Mouse (Mus musculus) kidney, adult 2 months (tissue): ENCODE measurements around the gene Whrn. TPM values are rescaled to one million over a fixed set of nuclear protein-coding genes. Genes with fewer than 3 reads are reported as not detected.
A peak's percentile ranks its signal among the peaks of the same experiment; 100 is the strongest.

Experiments
- DNase-seq: peaks from one replicate; pipeline ENCODE4 v3.0.0; 2021
- H3K27ac ChIP-seq: fragments of 200-500 bp; 2 replicates; pipeline ENCODE4 v1.5.1; 2012; ENCODE audit warnings: low read depth, low read length, control low read depth, inconsistent platforms; ENCODE audit not compliant: insufficient read depth
- H3K27me3 ChIP-seq: fragments of 200-500 bp; replicated peaks from 2 replicates; pipeline ENCODE4 v1.6.1; 2012; ENCODE audit warnings: mild to moderate bottlenecking, moderate library complexity, low read length, inconsistent platforms; ENCODE audit not compliant: control insufficient read depth, insufficient read depth
- H3K36me3 ChIP-seq: fragments of 200-500 bp; 2 replicates; pipeline ENCODE4 v1.6.1; 2012; ENCODE audit warnings: mild to moderate bottlenecking, moderate library complexity, low read length, inconsistent platforms; ENCODE audit not compliant: control insufficient read depth, insufficient read depth
- H3K4me1 ChIP-seq: fragments of 200-500 bp; 2 replicates; pipeline ENCODE4 v1.6.1; 2011; ENCODE audit warnings: low read length; ENCODE audit not compliant: control insufficient read depth, insufficient read depth
- H3K4me3 ChIP-seq: fragments of 200-500 bp; 2 replicates; pipeline ENCODE4 v1.5.1; 2011; ENCODE audit warnings: mild to moderate bottlenecking, low read depth, low read length, control low read depth; ENCODE audit not compliant: insufficient read depth
- CTCF ChIP-seq: fragments of 200-500 bp; conservative IDR thresholded peaks from 2 replicates; pipeline ENCODE4 v1.5.1; 2011; ENCODE audit warnings: low read depth, mild to moderate bottlenecking, control low read depth, low read length, moderate library complexity, mixed read lengths; ENCODE audit not compliant: insufficient read depth, insufficient read length
- POLR2A ChIP-seq: fragments of 200-500 bp; IDR thresholded peaks from one replicate; pipeline ENCODE4 v1.6.1; 2011; ENCODE audit warnings: low read depth, low read length, control low read depth
- WGBS: fragments of 180-500 bp; shearing (Covaris S2); methylation state at CpG from one replicate; pipeline ENCODE4 v1.1.7; 2018; 5-methylcytosine and 5-hydroxymethylcytosine counted together
- polyA plus RNA-seq: library from polyadenylated mRNA; depleted of rRNA; stranded (reverse); fragments of >200 nt; gene quantifications from 2 replicates; pipeline ENCODE4 v1.2.3, GENCODE M21; 2012

The Whrn gene
- polyA plus RNA-seq, 1 experiment: 20.3 TPM

GRCm38 (mm10) chr4:63483741-63484140 is 12.1 kb downstream of the Whrn start:
- Histone ChIP-seq H3K27me3 (no peaks in the 10 kb centered on the region), H3K4me3 (no peak overlapping the region), H3K27ac (no peak overlapping the region), H3K4me1 (peaks cover 33% of the 10 kb centered on the region), H3K36me3 (no peaks in the 10 kb centered on the region)
- TF ChIP-seq CTCF (no peak), POLR2A (no peak)
- no peak for DNase-seq
- WGBS: 62% methylated on average over 7 of the region's 7 CpGs

GRCm38 (mm10) chr4:63480845-63481167 is 15.0 kb downstream of the Whrn start:
- Histone ChIP-seq H3K27ac (no peak overlapping the region; the same call in 1 of the 2 replicates), H3K4me1 (peaks cover 12% of the 10 kb centered on the region)

GRCm38 (mm10) chr4:63480098-63480844 is 15.5 kb downstream of the Whrn start:
- WGBS: 26% methylated on average over 11 of the region's 11 CpGs
- no peaks in the 10 kb centered on the region for H3K36me3 ChIP-seq
- DNase-seq: peak; percentile 75
- no peaks in the 10 kb centered on the region for H3K27me3 ChIP-seq
- H3K4me1 ChIP-seq: peaks cover 11% of the 10 kb centered on the region
- peak; percentile 86 for TF ChIP-seq CTCF
- TF ChIP-seq POLR2A: no peak
- H3K4me3 ChIP-seq: no peak overlapping the region
- peak overlapping the region; percentile 86 for H3K27ac ChIP-seq

More at GRCm38 (mm10) chr4:63480845-63481167, 15.0 kb downstream of the Whrn start:
- DNase-seq: no peak
- Histone ChIP-seq H3K27me3 (no peaks in the 10 kb centered on the region), H3K4me3 (no peak overlapping the region), H3K36me3 (no peaks in the 10 kb centered on the region)
- WGBS: 29% methylated on average over 11 of the region's 11 CpGs
- TF ChIP-seq CTCF (no peak), POLR2A (no peak)

GRCm38 (mm10) chr4:63478036-63478435 is 17.8 kb downstream of the Whrn start:
- no peaks in the 10 kb centered on the region for H3K27me3 ChIP-seq
- DNase-seq: no peak
- no peak overlapping the region for H3K4me3 ChIP-seq
- no peak overlapping the region for H3K27ac ChIP-seq
- TF ChIP-seq CTCF (no peak), POLR2A (no peak)
- 69% methylated on average over 7 of the region's 7 CpGs for WGBS
- no peaks in the 10 kb centered on the region for H3K36me3 ChIP-seq
- peaks cover 8% of the 10 kb centered on the region for H3K4me1 ChIP-seq

GRCm38 (mm10) chr4:63476891-63477290 is 18.9 kb downstream of the Whrn start:
- H3K4me1 ChIP-seq: peaks cover 8% of the 10 kb centered on the region
- H3K4me3 ChIP-seq: no peak overlapping the region
- DNase-seq: no peak
- no peak for TF ChIP-seq POLR2A
- no peak for TF ChIP-seq CTCF
- 90% methylated on average over 6 of the region's 6 CpGs for WGBS
- no peak overlapping the region for H3K27ac ChIP-seq
- no peaks in the 10 kb centered on the region for H3K27me3 ChIP-seq
- H3K36me3 ChIP-seq: no peaks in the 10 kb centered on the region

GRCm38 (mm10) chr4:63475208-63475607 is 20.6 kb downstream of the Whrn start:
- no peaks in the 10 kb centered on the region for H3K27me3 ChIP-seq
- H3K4me3 ChIP-seq: no peak overlapping the region
- no peak overlapping the region for H3K27ac ChIP-seq
- no peak for TF ChIP-seq POLR2A
- no peak for TF ChIP-seq CTCF
- WGBS: 71% methylated on average over 3 of the region's 3 CpGs
- H3K36me3 ChIP-seq: no peaks in the 10 kb centered on the region
- peaks cover 1% of the 10 kb centered on the region; the same call in 1 of the 2 replicates for H3K4me1 ChIP-seq
- DNase-seq: no peak

GRCm38 (mm10) chr4:63474439-63474838 is 21.4 kb downstream of the Whrn start:
- DNase-seq: no peak
- Histone ChIP-seq H3K4me1 (no peaks in the 10 kb centered on the region), H3K36me3 (no peaks in the 10 kb centered on the region), H3K4me3 (no peak overlapping the region), H3K27me3 (no peaks in the 10 kb centered on the region), H3K27ac (no peak overlapping the region)
- 48% methylated on average over 2 of the region's 2 CpGs for WGBS
- TF ChIP-seq POLR2A (no peak), CTCF (no peak)
